Mouse (Mus musculus) kidney, adult 2 months (tissue): Measurements from ENCODE around the gene Vwa8.

Experiments
- CTCF ChIP-seq: fragments of 200-500 bp; conservative IDR thresholded peaks from 2 replicates; pipeline ENCODE4 v1.5.1; 2011; ENCODE audit warnings: low read depth, mild to moderate bottlenecking, control low read depth, low read length, moderate library complexity, mixed read lengths; ENCODE audit not compliant: insufficient read depth, insufficient read length
- POLR2A ChIP-seq: fragments of 200-500 bp; IDR thresholded peaks from one replicate; pipeline ENCODE4 v1.6.1; 2011; ENCODE audit warnings: low read depth, low read length, control low read depth

- no peak for TF ChIP-seq POLR2A
- TF ChIP-seq CTCF, result no peak
Measured at GRCm38 (mm10) chr14:79076560-79077300, 227.9 kb downstream of the Vwa8 start.
